Mouse (Mus musculus) kidney, embryonic 14.5 days (tissue): Measurements from ENCODE around the gene Cst9. TPM values are rescaled to one million over a fixed set of nuclear protein-coding genes. Genes with fewer than 3 reads are reported as not detected.

Source experiments
- ATAC-seq: fragments of 200-750 bp; cut with Nextera tagmentation; 2 replicates; pipeline ENCODE4 v1.8.0; 2017; ENCODE audit warnings: moderate number of reproducible peaks, mild to moderate bottlenecking, moderate TSS enrichment, moderate library complexity; ENCODE audit not compliant: low FRiP score, low TSS enrichment
- H3K27ac ChIP-seq: fragments of 300-500 bp; sonication (generic); 2 replicates; pipeline ENCODE4 v1.5.1; 2014; ENCODE audit warnings: low read depth, mild to moderate bottlenecking, low read length, moderate library complexity, mixed read lengths
- H3K27me3 ChIP-seq: fragments of 300-500 bp; sonication (generic); 2 replicates; pipeline ENCODE4 v1.6.1; 2014; ENCODE audit warnings: mild to moderate bottlenecking, low read length; ENCODE audit not compliant: control insufficient read depth, insufficient read depth
- H3K36me3 ChIP-seq: fragments of 300-500 bp; sonication (generic); 2 replicates; pipeline ENCODE4 v1.6.1; 2014; ENCODE audit warnings: low read length, mixed read lengths; ENCODE audit not compliant: control insufficient read depth, insufficient read depth
- H3K4me1 ChIP-seq: fragments of 300-500 bp; sonication (generic); 2 replicates; pipeline ENCODE4 v1.6.1; 2014; ENCODE audit warnings: low read length, mixed read lengths; ENCODE audit not compliant: control insufficient read depth, insufficient read depth
- H3K4me2 ChIP-seq: fragments of 300-500 bp; sonication (generic); replicated peaks from 2 replicates; pipeline ENCODE4 v1.6.1; 2014; ENCODE audit warnings: low read depth, mild to moderate bottlenecking, low read length
- H3K4me3 ChIP-seq: fragments of 300-500 bp; sonication (generic); 2 replicates; pipeline ENCODE4 v1.5.1; 2014; ENCODE audit warnings: mild to moderate bottlenecking, low read length
- H3K9ac ChIP-seq: fragments of 300-500 bp; sonication (generic); 2 replicates; pipeline ENCODE4 v1.6.1; 2014; ENCODE audit warnings: low read depth, mild to moderate bottlenecking, low read length, moderate library complexity
- H3K9me3 ChIP-seq: fragments of 300-500 bp; sonication (generic); 2 replicates; pipeline ENCODE4 v1.6.1; 2016; ENCODE audit warnings: low read length; ENCODE audit not compliant: control insufficient read depth
- WGBS: fragments of 180-500 bp; shearing (Covaris S2); extraction: QIAGEN DNeasy Blood & Tissue Kit; methylation state at CpG from one replicate; pipeline ENCODE4 v1.1.7; 2014; 5-methylcytosine and 5-hydroxymethylcytosine counted together
- polyA plus RNA-seq: library from polyadenylated mRNA; unstranded; fragments of >200 nt; fragmentation: Nextera tagmentation; extraction: Ambion mirVana; gene quantifications from 2 replicates; pipeline ENCODE4 v1.2.1, GENCODE M21; 2014

Gene Cst9
- polyA plus RNA-seq, 1 experiment from 2014 or later, result not detected

DNA sequence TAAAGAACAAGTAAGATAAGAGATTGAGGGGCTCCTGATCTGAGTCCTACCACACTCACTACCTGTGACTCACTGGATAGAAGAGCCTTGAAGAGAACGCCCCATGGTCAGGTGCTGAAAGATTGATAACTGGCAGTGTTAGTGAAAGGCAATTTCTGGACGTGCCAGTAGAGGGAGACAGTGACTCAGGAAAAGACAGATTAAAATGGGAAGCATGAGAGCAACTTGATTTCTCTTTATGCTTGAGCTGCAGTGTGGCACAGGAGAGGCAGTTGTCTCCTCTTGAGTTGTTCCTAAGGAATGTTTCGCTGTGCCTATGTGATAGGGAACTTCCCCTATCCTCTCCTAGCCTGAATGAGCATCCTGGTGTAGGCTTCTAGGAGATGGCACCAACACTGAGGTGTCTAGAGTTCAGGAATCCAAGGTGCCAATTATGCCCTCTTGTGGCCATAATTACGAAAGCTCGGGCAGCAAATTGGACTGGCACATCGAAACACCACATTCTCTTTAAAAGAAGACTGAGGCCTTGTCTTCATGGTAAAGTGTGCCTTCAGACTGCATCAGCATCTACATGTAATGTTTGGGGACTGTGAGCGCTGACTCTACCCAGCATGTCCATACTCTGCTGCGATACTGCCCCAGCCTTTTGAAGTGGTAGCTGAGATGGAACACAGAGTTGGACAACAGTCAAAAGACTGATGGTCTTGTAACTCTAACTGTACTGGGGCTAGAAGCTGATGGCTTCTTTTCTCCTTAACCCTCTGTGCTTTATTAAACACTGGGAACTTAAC, 16.4 kb downstream of the Cst9 start:
- no peak overlapping the region for H3K4me3 ChIP-seq
- H3K27me3 ChIP-seq, result no peaks in the 10 kb centered on the region
- 47% methylated on average over 8 of the region's 8 CpGs for WGBS
- H3K36me3 ChIP-seq, result no peaks in the 10 kb centered on the region
- no peaks in the 10 kb centered on the region for H3K4me1 ChIP-seq
- peak; percentile 86 for ATAC-seq
- no peaks in the 10 kb centered on the region for H3K9me3 ChIP-seq
- H3K27ac ChIP-seq, result no peak overlapping the region
- no peak overlapping the region for H3K4me2 ChIP-seq
- no peak overlapping the region for H3K9ac ChIP-seq

DNA sequence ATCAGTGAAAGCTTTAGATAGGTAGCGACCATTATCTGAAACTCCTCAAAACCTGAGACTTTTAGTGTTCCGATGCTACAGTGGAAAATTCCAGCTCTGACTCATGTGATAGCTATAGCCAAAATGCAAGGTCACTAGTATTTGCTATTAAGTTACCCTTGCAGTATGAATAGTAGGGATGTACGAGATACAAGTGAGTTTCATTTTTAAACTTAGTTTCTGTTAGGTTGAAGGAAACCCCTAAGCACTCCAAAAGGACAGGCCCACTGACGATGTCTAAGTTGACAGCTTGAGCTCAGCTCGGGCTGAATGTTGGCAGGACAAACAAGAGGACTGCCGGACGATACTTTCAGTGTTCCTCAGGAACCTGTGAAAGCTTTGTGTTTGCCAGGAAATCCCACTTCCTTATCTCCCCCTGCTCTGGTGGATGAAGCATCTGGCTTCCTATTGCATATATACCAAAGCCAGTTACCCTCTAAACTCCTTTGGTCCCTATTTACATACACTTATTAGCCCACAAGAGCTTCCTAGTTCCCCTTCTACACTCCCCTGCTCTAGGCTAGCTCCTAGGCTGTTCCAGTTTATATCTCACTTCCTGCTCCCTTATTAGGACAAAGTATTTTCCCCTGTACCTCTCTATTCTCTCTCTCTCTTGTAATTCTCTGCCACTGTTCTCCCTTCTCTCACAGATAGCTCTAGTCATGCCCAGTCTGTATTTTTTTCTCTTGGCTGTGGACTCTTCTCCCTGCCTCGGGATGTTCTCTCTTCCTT, 21.9 kb downstream of the Cst9 start:
- Histone ChIP-seq H3K36me3 (no peaks in the 10 kb centered on the region), H3K4me2 (no peak overlapping the region), H3K27ac (no peak overlapping the region), H3K27me3 (no peaks in the 10 kb centered on the region), H3K4me1 (no peaks in the 10 kb centered on the region), H3K4me3 (no peak overlapping the region), H3K9ac (no peak overlapping the region), H3K9me3 (no peaks in the 10 kb centered on the region)
- WGBS, result 78% methylated on average over 8 of the region's 8 CpGs
- no peak for ATAC-seq

DNA sequence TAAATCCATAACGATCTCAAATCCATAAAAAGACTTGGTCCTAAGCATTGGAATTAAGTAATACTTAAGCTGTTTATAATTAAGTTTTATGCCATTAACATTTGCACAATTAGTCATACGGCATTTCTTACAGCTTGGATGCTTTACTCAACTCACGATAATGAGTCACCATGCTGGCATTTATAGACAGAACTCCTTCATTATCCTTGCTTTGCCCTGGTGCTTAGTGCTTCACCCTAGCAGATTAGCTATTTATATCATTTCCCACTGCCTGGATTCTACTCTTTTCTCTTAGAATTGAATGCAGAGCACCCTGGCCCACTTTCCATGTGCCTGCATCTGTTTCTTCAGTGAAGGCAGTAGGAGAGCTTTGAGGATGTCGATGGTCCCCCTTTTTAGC, 22.6 kb downstream of the Cst9 start:
- WGBS, result 83% methylated on average over 4 of the region's 4 CpGs

GRCm38 (mm10) chr2:148860993-148861392, 26.0 kb downstream of the Cst9 start:
- H3K9me3 ChIP-seq, result no peaks in the 10 kb centered on the region
- 90% methylated on average over 4 of the region's 4 CpGs for WGBS
- H3K4me1 ChIP-seq, result no peaks in the 10 kb centered on the region
- no peaks in the 10 kb centered on the region for H3K27me3 ChIP-seq
- no peak overlapping the region for H3K27ac ChIP-seq
- no peak for ATAC-seq
- H3K36me3 ChIP-seq, result no peaks in the 10 kb centered on the region
- H3K4me2 ChIP-seq, result no peak overlapping the region
- H3K9ac ChIP-seq, result no peak overlapping the region
- no peak overlapping the region for H3K4me3 ChIP-seq

More for the DNA sequence above, 22.6 kb downstream of the Cst9 start:
- no peaks in the 10 kb centered on the region for H3K36me3 ChIP-seq
- H3K4me2 ChIP-seq, result no peak overlapping the region
- no peak overlapping the region for H3K4me3 ChIP-seq
- no peak overlapping the region for H3K27ac ChIP-seq
- no peaks in the 10 kb centered on the region for H3K27me3 ChIP-seq
- no peak for ATAC-seq
- no peak overlapping the region for H3K9ac ChIP-seq
- no peaks in the 10 kb centered on the region for H3K4me1 ChIP-seq
- H3K9me3 ChIP-seq, result no peaks in the 10 kb centered on the region

- H3K27ac ChIP-seq, result no peak overlapping the region
These were observed 26.7 kb downstream of the Cst9 start for GRCm38 (mm10) chr2:148861693-148862092.

GRCm38 (mm10) chr2:148864966-148865365, 30.0 kb downstream of the Cst9 start, which contains the start of gene 9230104L09Rik:
Gene 9230104L09Rik (minus strand): TSS chr2:148865038.
- Histone ChIP-seq H3K27ac (no peak within 1 kb of the TSS), H3K9ac (no peak within 1 kb of the TSS), H3K4me2 (no peak within 1 kb of the TSS), H3K9me3 (no peaks in the 10 kb centered on the region), H3K4me1 (no peaks in the 10 kb centered on the region), H3K27me3 (no peaks in the 10 kb centered on the region), H3K36me3 (no peaks in the 10 kb centered on the region), H3K4me3 (no peak within 1 kb of the TSS)
- no peak for ATAC-seq
- WGBS, result 58% methylated on average over 2 of the region's 2 CpGs

More at GRCm38 (mm10) chr2:148861693-148862092, 26.7 kb downstream of the Cst9 start:
- ATAC-seq, result no peak
- no peaks in the 10 kb centered on the region for H3K4me1 ChIP-seq
- H3K9ac ChIP-seq, result no peak overlapping the region
- no peaks in the 10 kb centered on the region for H3K36me3 ChIP-seq
- no peaks in the 10 kb centered on the region for H3K9me3 ChIP-seq
- H3K4me3 ChIP-seq, result no peak overlapping the region
- H3K4me2 ChIP-seq, result no peak overlapping the region
- H3K27me3 ChIP-seq, result no peaks in the 10 kb centered on the region

DNA sequence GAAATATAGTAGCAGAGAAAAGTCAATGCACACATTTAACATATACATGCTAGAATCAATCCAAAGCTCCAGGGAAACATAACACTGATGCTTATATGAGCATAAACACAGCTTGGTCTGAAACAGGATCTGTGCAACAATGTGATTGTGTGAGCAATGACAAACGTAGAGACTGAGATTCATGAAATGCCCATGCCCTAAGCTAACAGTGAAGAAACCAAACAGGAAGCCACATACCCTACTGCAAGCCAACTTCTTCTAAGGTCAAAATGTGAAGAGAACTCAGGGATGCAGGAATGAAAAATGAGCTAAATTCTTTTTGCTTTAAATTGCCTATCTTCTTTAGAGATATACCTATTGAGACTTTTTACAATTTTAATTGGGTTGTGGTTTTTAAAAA, 34.0 kb downstream of the Cst9 start:
- H3K27ac ChIP-seq, result no peak overlapping the region
- H3K36me3 ChIP-seq, result peaks cover 16% of the 10 kb centered on the region; the same call in 1 of the 2 replicates
- peaks cover 11% of the 10 kb centered on the region for H3K4me1 ChIP-seq
- WGBS, result 55% methylated on average over 1 of the region's 1 CpGs
- ATAC-seq, result no peak
- H3K27me3 ChIP-seq, result no peaks in the 10 kb centered on the region
- H3K4me3 ChIP-seq, result no peak overlapping the region
- no peak overlapping the region for H3K4me2 ChIP-seq
- no peak overlapping the region for H3K9ac ChIP-seq
- no peaks in the 10 kb centered on the region for H3K9me3 ChIP-seq

DNA sequence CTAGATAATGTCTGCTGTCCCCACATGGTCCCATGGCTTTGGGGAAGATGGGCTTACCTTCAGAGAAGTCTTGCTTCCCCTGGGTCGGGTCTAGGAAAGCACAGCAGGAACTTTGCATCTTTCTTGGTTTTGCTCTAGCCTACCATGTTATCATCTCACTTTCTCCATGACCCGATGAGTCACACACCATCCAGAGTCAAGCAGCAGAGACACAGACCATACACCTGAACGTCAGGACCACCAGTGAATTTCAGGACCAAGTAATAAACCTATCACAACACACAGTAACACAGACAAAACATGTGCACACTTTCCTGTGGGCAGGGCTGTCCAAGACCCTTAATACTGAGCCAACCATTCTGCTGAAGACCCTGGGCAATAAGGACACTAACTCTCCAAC, 35.6 kb downstream of the Cst9 start:
- ATAC-seq, result no peak
- H3K27me3 ChIP-seq, result no peaks in the 10 kb centered on the region
- WGBS, result 84% methylated on average over 3 of the region's 3 CpGs
- H3K4me2 ChIP-seq, result no peak overlapping the region
- peaks cover 15% of the 10 kb centered on the region for H3K4me1 ChIP-seq
- peaks cover 16% of the 10 kb centered on the region; the same call in 1 of the 2 replicates for H3K36me3 ChIP-seq
- H3K4me3 ChIP-seq, result no peak overlapping the region
- H3K9ac ChIP-seq, result no peak overlapping the region
- no peaks in the 10 kb centered on the region for H3K9me3 ChIP-seq
- H3K27ac ChIP-seq, result no peak overlapping the region

GRCm38 (mm10) chr2:148872860-148873259, 37.9 kb downstream of the Cst9 start:
- Histone ChIP-seq H3K9me3 (no peaks in the 10 kb centered on the region), H3K9ac (no peak overlapping the region), H3K27me3 (no peaks in the 10 kb centered on the region), H3K4me1 (peaks cover 15% of the 10 kb centered on the region), H3K36me3 (peaks cover 16% of the 10 kb centered on the region; the same call in 1 of the 2 replicates), H3K4me2 (peak overlapping the region; percentile 80; the same call in 1 of the 2 replicates), H3K27ac (no peak overlapping the region), H3K4me3 (peak overlapping the region; percentile 12; the same call in 1 of the 2 replicates)
- ATAC-seq, result no peak
- WGBS, result 62% methylated on average over 4 of the region's 4 CpGs
